Mouse (Mus musculus) bone marrow macrophage, adult 2 months (primary cell): ENCODE measurements around the gene Tagln3.

Experiments
- CTCF ChIP-seq: IDR thresholded peaks from 2 replicates; pipeline ENCODE4 v1.5.1; 2012; ENCODE audit warnings: low read depth, mild to moderate bottlenecking, low read length, moderate library complexity
- POLR2A ChIP-seq: IDR thresholded peaks from 2 replicates; pipeline ENCODE4 v1.6.1; 2012; ENCODE audit warnings: mild to moderate bottlenecking, low read depth, low read length, borderline replicate concordance

GRCm38 (mm10) chr16:45724061-45724741 is at the start of gene Tagln3:
- TF ChIP-seq CTCF (no peak), POLR2A (no peak)
